Mouse (Mus musculus): ENCODE data around the gene Ffar1.

Gene Ffar1

DNA sequence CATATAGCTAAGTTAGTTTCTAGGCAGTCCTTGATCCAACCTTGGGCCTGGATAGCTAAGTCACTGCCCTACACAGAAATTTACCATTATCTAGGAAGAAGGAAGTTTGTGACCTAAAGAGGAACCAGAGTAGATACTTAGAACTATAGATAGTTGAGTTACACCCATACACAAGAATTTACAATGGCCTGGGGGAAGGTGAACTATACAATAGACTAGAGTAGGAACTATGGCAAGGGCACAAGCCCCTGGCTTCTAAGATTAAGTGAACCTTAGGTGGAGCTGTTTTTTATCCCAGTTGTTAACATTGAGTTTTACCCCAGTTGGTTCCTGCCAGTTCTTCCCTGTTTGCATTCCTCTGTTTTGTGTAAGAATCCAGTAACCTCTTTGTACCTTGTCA, 32.5 kb downstream of the Ffar1 start:
- ChIA-PET POLR2A (interaction anchor here (0.9 to 3.0 kb wide), 14 partner anchors 12 to 45 kb away, joined by 3 to 14 read pairs (median 4); partner anchors contain the start of gene Ffar3 (in 1 of the 4)), CTCF (interaction anchor here in 2 of 4 experiments (0.5 to 1.3 kb wide), 2 partner anchors 19 to 33 kb away, joined by 5 to 7 read pairs; no protein-coding TSS in a partner anchor)

GRCm38 (mm10) chr7:30826660-30827059, 34.7 kb downstream of the Ffar1 start:
- ChIA-PET CTCF (no interaction called here), POLR2A (interaction anchor here in 2 of 4 experiments (0.6 to 1.5 kb wide), 3 partner anchors 11 to 546 kb away, joined by 3 to 4 read pairs (median 3); partner anchors contain the start of genes Thap8 (in 1 of the 2) and Wdr62 (in 1 of the 2))

DNA sequence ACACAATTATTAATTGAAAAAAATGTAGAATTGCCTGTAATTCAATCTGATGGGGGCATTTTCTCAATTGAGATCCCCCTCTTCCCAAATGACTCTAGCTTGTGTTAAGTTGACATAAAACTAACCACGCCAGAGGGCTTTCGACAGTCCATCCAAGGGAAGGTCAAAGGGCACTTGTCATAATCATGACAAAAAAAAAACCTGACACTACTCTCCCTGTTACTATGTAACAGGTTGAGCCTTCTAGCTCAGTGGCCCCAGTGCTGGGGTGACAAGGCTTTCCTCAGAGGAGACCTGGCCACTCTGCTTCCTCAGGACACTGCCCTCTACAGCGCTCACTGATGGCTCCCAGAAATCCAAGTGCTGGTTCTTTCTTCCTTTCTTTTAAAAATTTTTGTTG, 37.1 kb downstream of the Ffar1 start:
- CTCF ChIA-PET = interaction anchor here (0.5 to 3.4 kb wide), 15 partner anchors 12 to 1832 kb away, joined by 3 to 12 read pairs (median 4); no protein-coding TSS in a partner anchor

GRCm38 (mm10) chr7:30823675-30824074, 37.7 kb downstream of the Ffar1 start, which contains the start of gene Ffar2:
TSS of gene Ffar2 (minus strand) at chr7:30823775.
- ChIA-PET POLR2A (interaction anchor here in 3 of 4 experiments (0.9 to 1.5 kb wide), 8 partner anchors 9 to 37 kb away, joined by 3 to 7 read pairs (median 4); no protein-coding TSS in a partner anchor), CTCF (interaction anchor here in 3 of 4 experiments (0.7 to 3.4 kb wide), 12 partner anchors 13 to 1832 kb away, joined by 3 to 12 read pairs (median 4); no protein-coding TSS in a partner anchor)

More for the DNA sequence above, 37.1 kb downstream of the Ffar1 start:
- POLR2A ChIA-PET = interaction anchor here in 3 of 4 experiments (0.7 to 1.5 kb wide), 10 partner anchors 8 to 129 kb away, joined by 3 to 7 read pairs (median 3); no protein-coding TSS in a partner anchor

DNA sequence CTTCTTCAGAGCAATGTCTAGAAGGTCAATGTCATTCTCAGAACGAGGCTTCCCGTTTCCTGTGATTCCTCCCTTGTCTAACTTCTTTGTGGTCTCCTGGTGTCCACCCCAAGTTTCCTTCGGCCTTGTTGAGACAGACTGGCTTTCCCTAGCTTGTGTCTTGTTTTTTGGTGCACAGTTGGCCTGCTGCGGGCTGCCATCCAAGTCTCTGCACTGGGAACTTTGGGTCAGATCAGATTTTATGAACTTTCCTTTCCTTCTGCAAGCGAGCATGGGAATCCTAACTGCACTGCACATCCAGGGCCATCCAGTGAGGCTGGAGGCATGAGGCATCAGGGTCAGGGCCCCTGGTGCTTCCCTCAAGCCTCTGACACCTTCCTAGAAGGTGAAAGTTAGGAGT, 39.8 kb downstream of the Ffar1 start:
- CTCF ChIA-PET = interaction anchor here in 2 of 4 experiments (0.6 to 2.1 kb wide), 5 partner anchors 16 to 51 kb away, joined by 3 to 6 read pairs (median 5); no protein-coding TSS in a partner anchor
- POLR2A ChIA-PET = interaction anchor here in 3 of 4 experiments (0.6 to 1.7 kb wide), 4 partner anchors 23 to 211 kb away, joined by 3 to 6 read pairs (median 3); no protein-coding TSS in a partner anchor

GRCm38 (mm10) chr7:30820854-30821445, 40.4 kb downstream of the Ffar1 start:
- CTCF ChIA-PET = interaction anchor here in 2 of 4 experiments (0.8 to 3.3 kb wide), 6 partner anchors 10 to 52 kb away, joined by 3 to 14 read pairs (median 5); no protein-coding TSS in a partner anchor
- POLR2A ChIA-PET = interaction anchor here in 3 of 4 experiments (0.6 to 2.4 kb wide), 10 partner anchors 11 to 540 kb away, joined by 3 to 9 read pairs (median 4); partner anchors contain the start of genes Ffar1 (in 1 of the 3) and Wdr62 (in 1 of the 3)

GRCm38 (mm10) chr7:30820131-30820530, 41.2 kb downstream of the Ffar1 start:
- ChIA-PET CTCF (interaction anchor here in 3 of 4 experiments (0.6 to 3.3 kb wide), 7 partner anchors 9 to 40 kb away, joined by 3 to 14 read pairs (median 4); no protein-coding TSS in a partner anchor), POLR2A (interaction anchor here in 2 of 4 experiments (0.7 to 2.4 kb wide), 8 partner anchors 12 to 540 kb away, joined by 3 to 9 read pairs (median 5); partner anchors contain the start of genes Ffar1 (in 1 of the 2) and Wdr62 (in 1 of the 2))

DNA sequence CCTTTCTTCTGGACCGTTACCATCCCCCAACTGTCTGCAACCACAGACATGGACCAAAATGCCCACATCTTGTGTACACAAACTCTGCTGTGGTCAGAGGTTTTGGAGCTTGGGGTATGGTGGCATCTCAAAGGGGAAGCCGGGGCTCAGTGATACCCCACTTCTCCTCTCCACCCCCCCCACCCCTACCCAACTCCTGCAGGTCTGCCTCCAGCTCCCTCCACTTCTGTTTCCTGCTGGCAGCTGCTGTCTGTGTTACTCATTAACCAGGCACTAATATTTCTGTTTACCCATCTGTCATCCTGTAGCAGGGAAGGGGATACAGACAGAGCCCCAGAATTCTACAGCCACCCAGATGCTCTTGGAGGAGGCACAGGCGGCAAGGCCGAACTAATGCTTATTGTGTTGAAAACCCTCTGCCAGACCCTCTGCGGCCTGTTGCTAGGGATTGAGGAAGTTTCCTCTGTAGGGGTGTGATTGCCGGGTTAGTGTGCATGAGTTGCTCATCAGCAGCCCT, 49.0 kb downstream of the Ffar1 start:
- ChIA-PET CTCF (interaction anchor here in 3 of 4 experiments (0.6 to 11.7 kb wide), 7 partner anchors 13 to 162 kb away, joined by 5 to 202 read pairs (median 24); partner anchors contain the start of genes Ffar1 (in 2 of the 3), Fam187b (in 1 of the 3) and Lsr (in 1 of the 3)), POLR2A (interaction anchor here in 2 of 4 experiments (1.2 to 2.7 kb wide), 4 partner anchors 28 to 143 kb away, joined by 3 to 20 read pairs (median 4); no protein-coding TSS in a partner anchor)

DNA sequence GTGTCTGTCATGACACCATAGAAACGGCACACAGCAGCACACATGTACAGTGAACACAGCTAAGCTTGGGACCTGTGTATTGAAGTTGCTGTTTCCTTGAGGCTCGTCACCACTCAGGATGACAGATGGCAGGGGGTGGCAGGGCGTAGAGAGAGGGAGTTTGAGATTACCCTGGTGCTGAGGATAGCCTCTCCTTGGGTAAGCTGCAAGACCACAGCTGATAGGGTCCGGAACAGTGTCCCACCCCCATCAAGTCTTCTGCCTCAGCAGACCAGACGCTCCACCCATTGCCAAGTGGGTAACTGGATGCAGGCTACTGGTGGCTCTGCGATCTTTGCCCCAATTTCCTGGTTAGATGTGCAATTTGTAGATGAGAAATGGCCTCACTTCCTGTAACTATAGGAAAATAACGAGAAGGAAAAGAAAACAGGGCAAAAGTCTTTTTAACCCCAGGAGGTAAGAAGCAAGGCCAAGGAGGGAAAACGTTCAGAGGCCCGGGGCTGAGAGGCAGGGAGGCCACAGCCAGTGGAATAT, 49.5 kb downstream of the Ffar1 start:
- ChIA-PET POLR2A (interaction anchor here in 3 of 4 experiments (0.7 to 2.7 kb wide), 10 partner anchors 12 to 366 kb away, joined by 3 to 20 read pairs (median 4); partner anchors contain the start of gene Aplp1 (in 1 of the 3)), CTCF (interaction anchor here (0.6 to 11.7 kb wide), 18 partner anchors 8 to 315 kb away, joined by 3 to 202 read pairs (median 10); partner anchors contain the start of genes Ffar1 (in 2 of the 4), Fam187b (in 1 of the 4), Ffar3 (in 1 of the 4) and Lsr (in 1 of the 4))

GRCm38 (mm10) chr7:30810319-30810718, 51.0 kb downstream of the Ffar1 start:
- ChIA-PET POLR2A (interaction anchor here (0.5 to 2.7 kb wide), 18 partner anchors 14 to 338 kb away, joined by 3 to 20 read pairs (median 4); partner anchors contain the start of gene Ffar1 (in 1 of the 4)), CTCF (interaction anchor here (0.6 to 11.7 kb wide), 59 partner anchors 8 to 506 kb away, joined by 3 to 202 read pairs (median 5); partner anchors contain the start of genes Fam187b (in 4 of the 4), Ffar3 (in 3 of the 4), Ffar1 (in 2 of the 4) and Lsr (in 2 of the 4))

All from embryonic stem cell, embryonic (primary cell).